Mouse (Mus musculus) left cerebral cortex, adult 18-20 months (tissue): Measurements from ENCODE around the gene Kif20b. TPM values are rescaled to one million over a fixed set of nuclear protein-coding genes. Genes with fewer than 3 reads are reported as not detected.

Source experiments
- DNase-seq, 2 experiments: peaks; one replicate each; pipeline ENCODE4 v3.0.0; 2021 to 2022; ENCODE audit warnings: low spot score in 2 of 2, mixed read lengths in 1 of 2
- microRNA-seq, 2 experiments: library from miRNA; unstranded; fragments of <30 nt; microRNA quantifications; one replicate each; pipeline ENCODE4 v1.2.0; 2021
- total RNA-seq, 2 experiments: library from RNA; stranded (reverse); gene quantifications; 2 replicates each; pipeline ENCODE4 v1.2.3; 2021

Gene Kif20b
- total RNA-seq, 2 experiments from 2014 or later, result 0.63 to 1.1 TPM

DNA sequence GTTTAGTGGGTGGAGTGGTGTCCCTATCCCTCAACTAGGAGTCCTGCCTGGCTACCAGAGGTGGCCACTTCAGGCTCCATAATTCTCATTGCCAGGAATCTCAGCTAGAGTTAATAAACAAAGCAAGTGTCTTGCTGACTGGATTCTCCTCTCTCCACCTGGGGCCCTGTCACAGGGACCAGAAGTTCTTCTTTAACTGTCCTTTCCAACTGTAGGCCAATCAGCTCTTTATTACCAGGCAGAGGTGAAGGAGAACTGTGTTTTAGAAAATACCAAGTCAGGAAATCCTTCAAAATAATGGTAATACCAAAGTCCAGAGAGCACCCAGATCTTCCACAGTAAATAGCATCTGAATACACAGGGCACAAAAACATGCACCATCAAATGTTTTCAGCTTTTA is 9.8 kb upstream of the Kif20b start:
- DNase-seq, result no peak

DNA sequence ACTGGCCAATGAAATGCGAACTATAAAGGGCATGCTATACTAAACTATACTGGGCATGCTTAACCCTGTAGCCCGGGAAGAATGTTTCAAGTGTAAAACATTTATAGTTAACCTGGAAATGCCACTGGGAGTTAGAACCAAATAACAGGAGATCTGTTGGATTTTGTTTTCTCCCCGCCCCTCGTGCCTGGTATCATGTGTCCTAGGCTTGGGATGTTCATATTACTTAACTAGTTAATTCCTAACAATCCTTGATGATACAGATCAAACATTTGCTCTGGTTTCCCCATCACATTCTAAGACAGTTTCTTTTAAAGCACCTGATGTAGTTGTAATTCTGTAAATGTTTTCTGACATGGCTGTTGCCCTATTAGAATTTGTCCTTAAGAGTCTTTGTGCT is 2.1 kb upstream of the Kif20b start:
- DNase-seq, result no peak

DNA sequence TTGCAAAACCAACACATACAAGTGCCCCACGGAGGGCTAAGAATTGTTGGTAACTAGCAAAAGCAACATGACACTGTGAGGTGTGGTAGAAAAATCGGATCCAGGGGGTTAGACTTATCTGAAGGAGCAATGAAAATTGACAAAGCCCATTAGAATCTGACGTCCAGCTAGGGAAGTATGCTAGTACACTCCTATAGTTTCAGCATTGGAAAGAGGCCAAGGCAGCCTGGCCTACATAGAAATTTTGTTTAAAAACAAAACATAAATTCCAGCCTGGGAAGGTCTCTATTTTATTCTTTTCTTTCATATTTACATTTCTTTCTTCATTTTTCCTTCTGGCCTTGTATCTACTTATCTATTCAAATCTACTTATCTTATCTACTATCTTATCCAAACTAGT is 1.6 kb upstream of the Kif20b start:
- no peak for DNase-seq

DNA sequence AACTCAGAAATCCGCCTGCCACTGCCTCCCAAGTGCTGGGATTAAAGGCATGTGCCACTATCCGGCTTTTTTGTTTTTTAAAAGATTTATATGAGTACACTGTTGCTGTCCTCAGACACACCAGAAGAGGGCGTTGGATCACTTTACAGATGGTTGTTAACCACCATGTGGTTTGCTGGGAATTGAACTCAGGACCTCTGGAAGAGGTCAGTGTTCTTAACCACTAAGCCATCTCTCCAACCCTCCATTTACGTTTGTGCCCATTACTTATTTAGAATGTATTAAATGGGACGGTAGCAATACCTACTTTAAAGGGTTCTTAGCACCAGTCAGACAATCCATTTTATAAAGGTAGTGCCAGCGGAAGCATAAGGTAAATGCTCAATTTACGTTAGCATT is 909 bp upstream of the Kif20b start:
- no peak for DNase-seq

DNA sequence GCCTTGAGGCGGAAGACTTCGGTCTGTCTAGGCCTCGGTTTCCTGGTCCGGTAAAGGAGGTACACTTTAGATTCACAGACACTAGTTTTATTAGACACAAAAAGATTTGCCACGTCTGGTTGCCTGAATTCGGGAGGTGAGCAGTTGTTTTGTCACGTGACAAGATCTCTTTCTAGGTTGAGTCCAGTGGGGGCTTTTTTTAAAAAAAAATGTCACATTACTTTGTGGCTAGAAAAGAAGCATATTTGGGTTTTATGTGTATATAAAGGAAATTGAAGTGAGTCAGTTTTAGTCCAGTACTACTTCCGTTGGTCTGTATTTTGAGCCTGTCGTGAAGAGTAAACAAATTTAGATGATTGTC is 422 bp downstream of the Kif20b start:
- DNase-seq, result no peak

DNA sequence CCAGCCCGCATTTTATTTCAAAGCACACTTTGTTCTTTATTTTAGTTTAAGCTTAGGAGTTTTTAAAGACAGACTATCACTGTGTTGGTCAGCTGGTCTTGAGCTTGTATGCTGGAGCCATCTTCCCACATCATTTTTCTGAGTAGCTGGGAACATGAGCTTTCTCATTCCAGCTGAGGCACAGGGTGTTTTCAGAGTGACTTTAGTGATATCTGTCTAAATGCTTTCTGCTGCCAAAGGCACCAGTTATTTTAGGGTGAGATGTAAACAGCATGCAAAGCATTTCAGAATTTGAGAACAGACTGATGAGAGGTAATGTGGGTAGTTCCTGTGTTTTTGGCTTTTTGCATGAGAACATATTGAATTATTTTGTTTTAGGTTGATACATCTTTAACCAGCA is 25.0 kb downstream of the Kif20b start:
- DNase-seq, result no peak

DNA sequence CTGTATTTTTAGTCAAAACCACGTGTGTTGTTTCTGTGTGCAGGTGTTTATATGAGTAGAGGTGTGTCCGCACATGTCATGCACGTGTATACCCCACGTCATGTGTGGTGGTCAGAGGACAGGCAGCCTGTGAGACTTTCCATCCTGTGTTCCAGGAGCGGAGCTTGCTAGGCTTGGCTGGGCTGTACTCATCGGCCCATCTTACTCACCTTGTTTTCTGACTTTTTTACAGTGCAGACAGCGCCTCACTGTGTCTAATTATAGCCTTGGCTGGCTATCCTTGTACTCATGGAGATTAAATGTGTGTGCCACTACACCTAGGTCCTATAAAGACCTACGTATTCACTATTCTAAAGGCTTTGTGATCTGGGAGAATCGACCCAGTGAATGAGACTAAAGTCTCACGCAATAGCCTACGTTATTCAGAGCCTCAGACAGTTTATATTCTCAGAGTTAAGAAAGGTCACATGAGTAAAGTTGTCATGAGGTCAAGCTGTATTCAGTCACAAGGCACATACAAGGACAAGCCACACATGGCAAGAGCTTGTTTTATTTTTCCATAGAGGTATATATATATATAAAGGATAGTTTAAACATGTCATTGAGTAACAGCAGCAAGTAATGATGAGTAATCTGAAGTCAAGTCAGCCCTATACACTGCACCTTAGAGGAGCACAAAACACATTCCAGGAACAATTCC is 31.8 kb downstream of the Kif20b start:
- no peak for DNase-seq

DNA sequence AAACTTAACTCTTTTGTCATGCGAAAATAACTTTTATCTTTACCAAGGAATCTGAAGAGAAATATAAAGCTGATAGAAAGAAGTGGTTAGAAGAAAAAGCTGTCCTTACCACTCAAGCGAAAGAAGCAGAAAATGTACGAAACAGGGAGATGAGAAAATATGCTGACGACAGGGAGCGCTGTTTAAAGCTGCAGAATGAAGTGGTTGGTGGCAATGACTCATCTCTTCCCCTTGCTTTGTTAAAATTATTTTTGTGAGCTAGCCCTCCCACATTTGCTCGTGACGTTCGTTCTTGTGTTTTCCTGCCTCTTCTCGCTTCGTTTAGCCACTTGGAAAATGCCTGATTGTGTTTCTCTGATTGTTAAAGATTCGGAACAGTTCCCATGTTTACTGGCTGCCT is 37.2 kb downstream of the Kif20b start:
- peak; percentile 54 to 63 for DNase-seq

DNA sequence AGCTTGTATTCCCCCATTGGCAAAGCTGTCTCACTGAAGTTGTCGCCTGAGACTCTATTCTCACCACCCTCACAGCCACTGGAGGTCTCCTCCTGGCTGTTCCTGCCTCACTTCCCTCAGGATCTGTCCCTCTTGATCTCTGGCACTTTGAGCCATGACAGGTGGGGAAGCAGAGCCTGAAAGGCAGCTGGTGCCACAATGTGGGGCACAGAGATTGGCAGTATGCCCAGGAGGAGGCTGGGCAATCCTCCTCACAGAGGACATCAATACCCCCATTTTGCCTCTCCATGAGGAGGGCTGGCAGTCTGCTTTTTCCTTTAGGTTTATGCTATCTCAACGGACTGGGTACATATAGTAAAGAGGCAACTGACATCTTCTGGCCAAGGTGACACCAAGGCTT is 62.6 kb downstream of the Kif20b start:
- DNase-seq, result no peak

DNA sequence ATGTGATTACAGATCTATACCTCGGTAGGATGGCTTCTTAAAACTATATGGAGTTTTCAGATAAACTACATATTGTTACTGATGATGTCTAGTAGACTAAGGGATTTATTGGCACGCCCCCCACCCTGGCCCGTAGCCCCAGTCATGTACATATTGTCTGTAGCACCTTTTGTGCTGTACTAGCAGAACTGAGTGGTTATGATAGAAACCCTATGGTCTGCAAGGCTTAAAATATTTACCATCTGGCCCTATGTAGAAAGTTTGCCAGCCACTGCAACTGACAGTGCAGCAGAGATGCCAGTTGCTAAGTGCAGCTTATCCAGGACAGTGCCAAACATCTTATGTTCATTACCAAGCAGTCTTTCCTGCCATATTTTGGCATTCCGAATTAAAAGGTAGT is 68.3 kb downstream of the Kif20b start:
- no peak for DNase-seq

DNA sequence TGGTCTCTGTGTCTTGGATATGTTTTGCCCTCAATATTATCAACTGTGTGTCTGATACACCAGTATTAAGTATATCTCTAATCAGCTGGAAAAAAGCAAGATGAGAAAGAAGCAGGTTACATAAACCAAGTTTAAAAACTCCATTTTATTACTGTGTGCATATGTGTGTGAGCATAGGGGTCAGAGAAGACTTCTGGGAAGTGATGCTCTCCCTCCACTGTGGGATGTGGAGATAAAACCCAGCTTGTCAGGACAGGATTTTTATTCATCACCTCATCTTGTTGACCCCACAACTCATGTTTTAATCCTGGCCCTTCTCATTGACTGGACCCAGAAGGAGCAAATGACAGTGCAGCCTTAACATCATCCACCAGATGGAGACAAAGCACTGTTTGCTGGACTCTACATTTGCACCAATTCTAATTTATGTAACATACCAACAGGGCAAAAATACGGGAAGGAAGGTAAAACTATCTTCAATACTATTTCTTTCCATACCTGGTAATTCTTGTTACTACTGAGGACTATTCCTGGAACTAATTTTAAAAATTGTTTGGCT is 70.9 kb downstream of the Kif20b start:
- DNase-seq, result peak; percentile 74 to 79

DNA sequence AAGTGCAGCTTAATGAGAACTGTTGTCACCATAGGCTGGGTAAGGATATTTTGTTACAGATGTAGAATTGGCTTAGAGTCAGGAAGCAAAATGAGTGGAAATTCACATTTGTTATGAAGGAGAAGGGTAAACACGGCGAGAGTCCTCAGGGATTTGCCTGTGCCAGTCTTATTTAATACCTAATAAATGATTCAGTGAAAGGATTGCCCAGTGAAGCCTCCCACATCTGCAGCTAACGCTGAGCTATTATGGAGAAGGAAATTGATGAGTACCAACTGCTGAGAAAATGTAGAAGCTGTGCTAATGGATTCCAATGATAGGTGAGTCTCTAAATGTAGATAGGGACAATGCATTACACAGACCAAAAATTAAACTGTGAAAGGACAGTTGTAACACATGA is 92.9 kb downstream of the Kif20b start:
- DNase-seq, result no peak

DNA sequence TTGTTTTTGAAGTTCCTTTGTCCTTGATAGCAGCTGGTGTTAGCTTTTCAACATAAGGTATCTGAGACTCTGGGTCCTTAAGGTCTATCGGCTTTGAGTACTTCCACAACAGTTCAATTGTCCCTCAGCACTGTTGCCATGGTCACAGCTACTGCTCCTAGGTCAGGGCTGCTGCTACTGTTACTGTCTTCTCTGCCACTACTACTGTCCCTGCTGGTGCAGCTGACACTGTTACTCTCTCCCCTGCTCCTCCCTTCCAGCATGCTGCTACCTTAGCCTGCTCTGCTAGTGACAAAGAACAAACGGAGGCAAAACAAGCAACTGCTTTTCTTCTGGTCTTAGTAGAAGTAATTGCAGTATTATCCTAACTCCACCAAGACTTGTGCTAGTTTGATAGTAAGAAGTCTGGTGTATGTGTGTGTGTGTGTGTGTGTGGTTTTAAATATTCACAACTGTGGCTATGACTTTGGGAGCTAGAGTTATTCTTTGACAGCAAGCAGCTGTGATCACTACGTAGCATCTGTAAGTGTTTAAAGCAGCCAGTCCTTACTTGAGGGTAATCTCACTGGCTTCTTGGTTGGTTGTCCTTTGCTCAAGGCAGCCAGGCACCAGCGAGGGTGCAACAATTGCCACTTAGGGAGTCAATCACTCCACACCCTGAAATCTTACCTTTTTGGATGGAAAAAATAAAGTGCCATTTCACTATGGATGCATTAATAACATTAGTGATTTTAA is 95.5 kb downstream of the Kif20b start:
- no peak for DNase-seq

DNA sequence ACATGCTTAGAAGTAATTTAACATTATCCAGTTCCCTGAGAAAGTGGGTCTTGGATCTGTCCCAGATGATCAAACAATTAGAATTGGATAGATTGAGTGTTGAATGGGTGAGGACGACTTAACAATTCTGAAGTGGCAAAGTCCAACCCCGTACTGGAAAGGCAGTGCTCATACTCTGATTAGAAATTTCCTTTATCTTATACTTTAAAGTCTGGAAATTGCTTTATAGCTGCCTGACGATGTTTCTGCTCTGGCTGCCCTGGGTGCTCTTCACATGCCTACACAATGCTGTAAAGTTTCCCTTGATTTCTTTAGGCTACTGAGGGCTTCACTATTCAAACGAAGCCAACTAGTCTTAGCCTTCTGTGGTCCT is 96.0 kb downstream of the Kif20b start:
- DNase-seq, result no peak

Small RNAs within 50 kb of the gene (microRNA-seq; reads per million reads assigned to microRNA genes)
- 0 reads per million in 2 experiments for gene Mir1950

Other genes starting within 250 kb of the Kif20b start
- 1 to 10 TPM; 2.3 to 4.0 TPM for gene Slc16a12, start 175.1 kb upstream of the Kif20b start, total RNA-seq
- gene Pank1, start 42.9 kb upstream of the Kif20b start, total RNA-seq, result 10 to 100 TPM; 21.5 to 22.0 TPM